Mouse (Mus musculus) brain, embryonic 14.5 days (tissue): Measurements from ENCODE around the gene Kmt2e.

Experiments used
- CTCF ChIP-seq: fragments of 200-500 bp; IDR thresholded peaks from 2 replicates; pipeline ENCODE4 v1.5.1; 2012; ENCODE audit warnings: inconsistent platforms, mild to moderate bottlenecking, moderate library complexity, borderline replicate concordance; ENCODE audit not compliant: insufficient read depth, insufficient read length; ENCODE audit errors: extremely low read depth
- POLR2A ChIP-seq: fragments of 200-500 bp; IDR thresholded peaks from 2 replicates; pipeline ENCODE4 v1.6.1; 2012; ENCODE audit warnings: mild to moderate bottlenecking, inconsistent platforms, borderline replicate concordance; ENCODE audit not compliant: poor library complexity, insufficient read depth, insufficient read length, severe bottlenecking; ENCODE audit errors: extremely low read depth

- TF ChIP-seq CTCF (no peak), POLR2A (no peak)
Observed at GRCm38 (mm10) chr5:23531541-23532096, 97.4 kb downstream of the Kmt2e start.
